ENCODE assay signal across 12 mouse cellular contexts in the genomic region with DNA sequence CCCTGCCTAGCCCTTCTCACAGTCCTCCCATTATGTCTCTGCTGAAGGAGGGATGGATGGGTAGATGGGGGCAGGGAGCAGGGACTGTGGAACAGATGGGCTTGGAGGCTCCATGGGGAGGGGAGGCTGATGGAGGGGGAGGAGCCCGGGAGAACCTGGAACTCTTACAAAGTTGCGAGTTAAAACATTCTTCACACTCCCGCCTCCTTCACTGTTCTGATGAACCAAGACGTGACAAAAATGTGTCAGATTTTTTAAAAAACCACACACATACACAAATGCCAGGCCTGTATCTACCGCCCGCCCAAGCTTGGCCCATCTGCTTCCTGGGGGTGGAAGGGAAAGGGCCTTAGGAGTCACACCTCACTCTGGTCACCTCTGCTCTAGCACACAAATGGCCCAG.
DNase-seq lines count a peak whose midpoint lies in the region; ATAC-seq lines count a peak whose summit lies in the region.
"Had no signal": no experiment of that assay in that cellular context is flagged by ENCODE, and none has a peak within 500 bp of the region (broad histone marks: within the 10 kb centered on the region; RNA-seq: fewer than 3 reads in every experiment).

No protein-coding gene starts in this region.

- peak; percentile 39 for DNase-seq in embryonic facial prominence, embryonic 14.5 days (ENCODE audit: low spot score)
- peak; percentile 55 to 68 for DNase-seq in layer of hippocampus, postnatal 10 days (ENCODE audit: low spot score in 2 of 2)
- DNase-seq in right cerebral cortex, postnatal 14 days, result peak; percentile 77
- DNase-seq in gastrocnemius, postnatal 25 days, result no peak
- no peak for DNase-seq in midbrain, embryonic 14.5 days
- DNase-seq in spleen, postnatal 14 days (ENCODE audit: low spot score in 2 of 2), result no peak
- DNase-seq: gastrocnemius, postnatal 14 days; liver had no signal

- peak overlapping the region; percentile 81 for H3K27ac ChIP-seq in forebrain, embryonic 15.5 days (replicated peaks)
- no peak overlapping the region for H3K27ac ChIP-seq in forebrain, embryonic 12.5 days
- H3K27ac ChIP-seq in embryonic facial prominence, embryonic 14.5 days (replicated peaks; ENCODE audit: low read depth, low read length), result no peak overlapping the region
- no peak overlapping the region for H3K27ac ChIP-seq in midbrain, embryonic 14.5 days (replicated peaks; ENCODE audit: low read depth, low read length)
- H3K27ac ChIP-seq: embryonic facial prominence, embryonic 12.5 days; kidney, postnatal 0 days had no signal

- H3K4me1 ChIP-seq in forebrain, embryonic 15.5 days, result peaks cover 60% of the 10 kb centered on the region
- peaks cover 8% of the 10 kb centered on the region for H3K4me1 ChIP-seq in forebrain, embryonic 12.5 days
- H3K4me1 ChIP-seq in embryonic facial prominence, embryonic 14.5 days (ENCODE audit: control insufficient read depth, insufficient read depth, low read length), result peaks cover 13% of the 10 kb centered on the region; the same call in 1 of the 2 replicates
- H3K4me1 ChIP-seq in midbrain, embryonic 14.5 days (ENCODE audit: control insufficient read depth, insufficient read depth, low read length), result peaks cover 18% of the 10 kb centered on the region

- WGBS in forebrain, embryonic 15.5 days, result 60% methylated on average over 6 of the region's 6 CpGs
- whole genome bisulfite sequencing in forebrain, embryonic 12.5 days, result 81% methylated on average over 6 of the region's 6 CpGs
- WGBS in embryonic facial prominence, embryonic 14.5 days, result 68% methylated on average over 6 of the region's 6 CpGs
- 85% methylated on average over 6 of the region's 6 CpGs for WGBS in midbrain, embryonic 14.5 days

- peak; percentile 68 for ATAC-seq in forebrain, embryonic 15.5 days (replicated peaks)
- no peak for ATAC-seq in forebrain, embryonic 12.5 days (ENCODE audit: low FRiP score)
- no peak for ATAC-seq in embryonic facial prominence, embryonic 14.5 days (ENCODE audit: low read depth)
- no peak for ATAC-seq in midbrain, embryonic 14.5 days (ENCODE audit: low FRiP score, low TSS enrichment)

- H3K9me3 ChIP-seq in forebrain, embryonic 15.5 days, result no peaks in the 10 kb centered on the region
- H3K9me3 ChIP-seq in forebrain, embryonic 12.5 days, result no peaks in the 10 kb centered on the region
- H3K9me3 ChIP-seq in embryonic facial prominence, embryonic 14.5 days (ENCODE audit: control insufficient read depth, low read length), result no peaks in the 10 kb centered on the region
- no peaks in the 10 kb centered on the region for H3K9me3 ChIP-seq in midbrain, embryonic 14.5 days (ENCODE audit: control insufficient read depth, low read length)
- H3K9me3 ChIP-seq: embryonic facial prominence, embryonic 12.5 days had no signal

- H3K4me2 ChIP-seq in forebrain, embryonic 15.5 days (replicated peaks), result no peak overlapping the region
- H3K4me2 ChIP-seq in forebrain, embryonic 12.5 days, result no peak overlapping the region
- no peak overlapping the region for H3K4me2 ChIP-seq in embryonic facial prominence, embryonic 14.5 days (ENCODE audit: low read depth, low read length)
- H3K4me2 ChIP-seq in midbrain, embryonic 14.5 days (ENCODE audit: low read length), result no peak overlapping the region
- H3K4me2 ChIP-seq: embryonic facial prominence, embryonic 12.5 days had no signal

- H3K4me3 ChIP-seq in forebrain, embryonic 15.5 days, result no peak overlapping the region
- H3K4me3 ChIP-seq in forebrain, embryonic 12.5 days (replicated peaks), result no peak overlapping the region
- H3K4me3 ChIP-seq in embryonic facial prominence, embryonic 14.5 days (ENCODE audit: low read depth, low read length), result no peak overlapping the region
- H3K4me3 ChIP-seq in midbrain, embryonic 14.5 days (replicated peaks; ENCODE audit: low read depth, low read length), result no peak overlapping the region
- H3K4me3 ChIP-seq: embryonic facial prominence, embryonic 12.5 days had no signal

- H3K9ac ChIP-seq in forebrain, embryonic 15.5 days (replicated peaks), result no peak overlapping the region
- no peak overlapping the region for H3K9ac ChIP-seq in forebrain, embryonic 12.5 days
- H3K9ac ChIP-seq in embryonic facial prominence, embryonic 14.5 days (ENCODE audit: low read depth, low read length), result no peak overlapping the region
- no peak overlapping the region for H3K9ac ChIP-seq in midbrain, embryonic 14.5 days (replicated peaks; ENCODE audit: low read length)
- H3K9ac ChIP-seq: embryonic facial prominence, embryonic 12.5 days had no signal

- no peaks in the 10 kb centered on the region for H3K36me3 ChIP-seq in forebrain, embryonic 15.5 days
- H3K36me3 ChIP-seq in forebrain, embryonic 12.5 days (replicated peaks), result no peaks in the 10 kb centered on the region
- no peaks in the 10 kb centered on the region for H3K36me3 ChIP-seq in embryonic facial prominence, embryonic 14.5 days (ENCODE audit: control insufficient read depth, insufficient read depth, low read length)
- no peaks in the 10 kb centered on the region for H3K36me3 ChIP-seq in midbrain, embryonic 14.5 days (ENCODE audit: control insufficient read depth, insufficient read depth, low read length)
- H3K36me3 ChIP-seq: embryonic facial prominence, embryonic 12.5 days had no signal

- no peaks in the 10 kb centered on the region for H3K27me3 ChIP-seq in forebrain, embryonic 15.5 days
- H3K27me3 ChIP-seq in forebrain, embryonic 12.5 days, result peaks cover 24% of the 10 kb centered on the region; the same call in 1 of the 2 replicates
- H3K27me3 ChIP-seq in embryonic facial prominence, embryonic 14.5 days (replicated peaks; ENCODE audit: control insufficient read depth, insufficient read depth, low read length), result no peaks in the 10 kb centered on the region
- 0 out of 2 replicates have a peak, but pooled peaks cover 3% of the 10 kb centered on the region for H3K27me3 ChIP-seq in midbrain, embryonic 14.5 days (ENCODE audit: control insufficient read depth, insufficient read depth, low read length)

Comparison
In these comparisons a context has a peak if more than half of its experiments do, and no peak if none do; other contexts are left out.
1. DNase-seq: peak in embryonic facial prominence, embryonic 14.5 days (single experiment), layer of hippocampus, postnatal 10 days (2 of 2) and right cerebral cortex, postnatal 14 days (single experiment); none in gastrocnemius, postnatal 25 days (single experiment), midbrain, embryonic 14.5 days (single experiment) and spleen, postnatal 14 days (0 of 2).